ENCODE assay signal across 21 mouse cellular contexts in genomic region chr5:35782648-35783180, GRCm38 (mm10). TPM values are rescaled to one million over a fixed set of nuclear protein-coding genes. Genes with fewer than 3 reads are reported as not detected.
A peak's percentile ranks its signal among the peaks of the same experiment; 100 is the strongest.
DNase-seq lines count a peak whose midpoint lies in the region; ATAC-seq and TF ChIP-seq lines count a peak whose summit lies in the region.
"Had no signal": no experiment of that assay in that cellular context is flagged by ENCODE, and none has a peak within 500 bp of the region (broad histone marks: within the 10 kb centered on the region; RNA-seq: fewer than 3 reads in every experiment).

No protein-coding gene starts in this region.

- no peaks in the 10 kb centered on the region for H3K36me3 ChIP-seq in liver, adult 2 months (ENCODE audit: control insufficient read depth, insufficient read depth, low read length)
- H3K36me3 ChIP-seq in liver, embryonic 12.5 days: no peaks in the 10 kb centered on the region
- H3K36me3 ChIP-seq in intestine, embryonic 15.5 days: no peaks in the 10 kb centered on the region
- no peaks in the 10 kb centered on the region for H3K36me3 ChIP-seq in liver, postnatal 0 days (replicated peaks; ENCODE audit: insufficient read depth, low read length)
- no peaks in the 10 kb centered on the region for H3K36me3 ChIP-seq in hindbrain, embryonic 14.5 days (replicated peaks; ENCODE audit: control insufficient read depth, insufficient read depth)
- H3K36me3 ChIP-seq in midbrain, embryonic 10.5 days: no peaks in the 10 kb centered on the region
- H3K36me3 ChIP-seq: embryonic facial prominence, embryonic 10.5 days; forebrain, embryonic 10.5 days; forebrain, embryonic 15.5 days; heart, embryonic 13.5 days; hindbrain, embryonic 12.5 days had no signal

- no peak for TF ChIP-seq EP300 in liver, postnatal 0 days (IDR thresholded peaks at IDR 0.05; ENCODE audit: low read depth)

- no peak overlapping the region for H3K27ac ChIP-seq in liver, adult 2 months (replicated peaks; ENCODE audit: insufficient read depth, low read depth, low read length)
- H3K27ac ChIP-seq in liver, embryonic 12.5 days: no peak overlapping the region
- no peak overlapping the region for H3K27ac ChIP-seq in intestine, embryonic 15.5 days
- no peak overlapping the region for H3K27ac ChIP-seq in liver, postnatal 0 days (ENCODE audit: low read depth)
- H3K27ac ChIP-seq in hindbrain, embryonic 14.5 days: no peak overlapping the region
- no peak overlapping the region for H3K27ac ChIP-seq in midbrain, embryonic 10.5 days (replicated peaks)
- H3K27ac ChIP-seq: embryonic facial prominence, embryonic 10.5 days; forebrain, embryonic 10.5 days; forebrain, embryonic 15.5 days; heart, embryonic 13.5 days; hindbrain, embryonic 12.5 days; hindbrain, postnatal 0 days had no signal

- H3K79me2 ChIP-seq in liver, adult 2 months (ENCODE audit: control insufficient read depth, insufficient read depth, low read length): no peaks in the 10 kb centered on the region

- no peaks in the 10 kb centered on the region for H3K27me3 ChIP-seq in liver, adult 2 months (ENCODE audit: control insufficient read depth, insufficient read depth, low read length)
- no peaks in the 10 kb centered on the region for H3K27me3 ChIP-seq in liver, embryonic 12.5 days (replicated peaks)
- H3K27me3 ChIP-seq in intestine, embryonic 15.5 days (replicated peaks): no peaks in the 10 kb centered on the region
- no peaks in the 10 kb centered on the region for H3K27me3 ChIP-seq in liver, postnatal 0 days (ENCODE audit: insufficient read depth, low read length)
- H3K27me3 ChIP-seq in hindbrain, embryonic 14.5 days (ENCODE audit: control insufficient read depth, insufficient read depth, low read length): no peaks in the 10 kb centered on the region
- no peaks in the 10 kb centered on the region for H3K27me3 ChIP-seq in midbrain, embryonic 10.5 days (ENCODE audit: low read depth, poor library complexity, severe bottlenecking)
- H3K27me3 ChIP-seq: forebrain, embryonic 15.5 days; heart, embryonic 13.5 days; hindbrain, embryonic 12.5 days had no signal

- no peak overlapping the region for H3K4me2 ChIP-seq in liver, embryonic 12.5 days
- H3K4me2 ChIP-seq in intestine, embryonic 15.5 days (replicated peaks): no peak overlapping the region
- H3K4me2 ChIP-seq in liver, postnatal 0 days (ENCODE audit: low read depth, low read length): no peak overlapping the region
- no peak overlapping the region for H3K4me2 ChIP-seq in hindbrain, embryonic 14.5 days (replicated peaks)
- H3K4me2 ChIP-seq: forebrain, embryonic 15.5 days; heart, embryonic 13.5 days; hindbrain, embryonic 12.5 days had no signal

- no peaks in the 10 kb centered on the region for H3K9me3 ChIP-seq in liver, embryonic 12.5 days (replicated peaks)
- no peaks in the 10 kb centered on the region for H3K9me3 ChIP-seq in intestine, embryonic 15.5 days
- no peaks in the 10 kb centered on the region for H3K9me3 ChIP-seq in liver, postnatal 0 days (ENCODE audit: low read length)
- H3K9me3 ChIP-seq in hindbrain, embryonic 14.5 days (ENCODE audit: control insufficient read depth, low read length): no peaks in the 10 kb centered on the region
- H3K9me3 ChIP-seq in midbrain, embryonic 10.5 days (replicated peaks): no peaks in the 10 kb centered on the region
- H3K9me3 ChIP-seq: embryonic facial prominence, embryonic 10.5 days; forebrain, embryonic 10.5 days; forebrain, embryonic 15.5 days; hindbrain, embryonic 12.5 days had no signal

- peak; percentile 14 for DNase-seq in liver, adult 2 months (ENCODE audit: extremely low read depth, low read depth, low spot score)
- peak; percentile 41 for DNase-seq in R1 (ENCODE audit: low read depth, low spot score)
- no peak for DNase-seq in liver, postnatal 0 days
- DNase-seq in hindbrain, embryonic 14.5 days (ENCODE audit: low spot score): no peak
- DNase-seq in lung, postnatal 25 days (ENCODE audit: low spot score): no peak
- no peak for DNase-seq in midbrain, embryonic 10.5 days (ENCODE audit: low spot score)
- DNase-seq: adrenal gland, adult 2 months; adrenal gland, postnatal 25 days; cerebellum, postnatal 10 days; gastrocnemius, postnatal 14 days; heart, postnatal 36 days had no signal

- TF ChIP-seq CTCF in liver, adult 2 months (IDR thresholded peaks at IDR 0.05; ENCODE audit: low read depth, low read length): no peak
- TF ChIP-seq CTCF in liver, postnatal 0 days (IDR thresholded peaks at IDR 0.05; ENCODE audit: low read depth): no peak

- ATAC-seq in liver, embryonic 12.5 days: no peak
- peak; percentile 70 for ATAC-seq in intestine, embryonic 15.5 days
- peak; percentile 36; the same call in 1 of the 2 replicates for ATAC-seq in liver, postnatal 0 days
- no peak for ATAC-seq in hindbrain, embryonic 14.5 days (ENCODE audit: low FRiP score)
- ATAC-seq: forebrain, embryonic 15.5 days; hindbrain, postnatal 0 days had no signal

- no peak overlapping the region for H3K9ac ChIP-seq in liver, adult 2 months (ENCODE audit: low read depth, low read length)
- no peak overlapping the region for H3K9ac ChIP-seq in liver, embryonic 12.5 days
- no peak overlapping the region for H3K9ac ChIP-seq in intestine, embryonic 15.5 days
- H3K9ac ChIP-seq in liver, postnatal 0 days (replicated peaks): no peak overlapping the region
- no peak overlapping the region for H3K9ac ChIP-seq in hindbrain, embryonic 14.5 days
- H3K9ac ChIP-seq: forebrain, embryonic 15.5 days; heart, embryonic 13.5 days; hindbrain, embryonic 12.5 days had no signal

- WGBS in liver, adult 2 months: 35% methylated on average over 10 of the region's 10 CpGs
- 51% methylated on average over 10 of the region's 10 CpGs for WGBS in liver, embryonic 12.5 days (ENCODE audit: insufficient replicate concordance)
- WGBS in intestine, embryonic 15.5 days: 53% methylated on average over 10 of the region's 10 CpGs
- WGBS in liver, postnatal 0 days (ENCODE audit: insufficient replicate concordance): 54% methylated on average over 10 of the region's 10 CpGs
- WGBS in hindbrain, embryonic 14.5 days: 61% methylated on average over 10 of the region's 10 CpGs
- WGBS in midbrain, embryonic 10.5 days: 62% methylated on average over 10 of the region's 10 CpGs

- TF ChIP-seq POLR2A in liver, adult 2 months (IDR thresholded peaks at IDR 0.05; ENCODE audit: extremely low read depth, insufficient read depth, low read length): no peak

- H3K4me1 ChIP-seq in liver, adult 2 months (ENCODE audit: control insufficient read depth, insufficient read depth, low read length): no peaks in the 10 kb centered on the region
- no peaks in the 10 kb centered on the region for H3K4me1 ChIP-seq in liver, embryonic 12.5 days
- H3K4me1 ChIP-seq in intestine, embryonic 15.5 days (replicated peaks): peaks cover 16% of the 10 kb centered on the region; the same call in 1 of the 2 replicates
- 0 out of 2 replicates have a peak, but pooled peaks cover 2% of the 10 kb centered on the region for H3K4me1 ChIP-seq in liver, postnatal 0 days (ENCODE audit: insufficient read depth)
- no peaks in the 10 kb centered on the region for H3K4me1 ChIP-seq in hindbrain, embryonic 14.5 days (replicated peaks; ENCODE audit: control insufficient read depth, insufficient read depth, low read length)
- H3K4me1 ChIP-seq in midbrain, embryonic 10.5 days: peaks cover 7% of the 10 kb centered on the region; the same call in 1 of the 2 replicates
- H3K4me1 ChIP-seq: forebrain, embryonic 15.5 days; hindbrain, embryonic 12.5 days had no signal

- H3K4me3 ChIP-seq in liver, adult 2 months (ENCODE audit: insufficient read depth, low read depth, low read length): no peak overlapping the region
- no peak overlapping the region for H3K4me3 ChIP-seq in liver, embryonic 12.5 days
- no peak overlapping the region for H3K4me3 ChIP-seq in intestine, embryonic 15.5 days (replicated peaks)
- H3K4me3 ChIP-seq in liver, postnatal 0 days (ENCODE audit: low read depth, low read length): no peak overlapping the region
- H3K4me3 ChIP-seq in hindbrain, embryonic 14.5 days (replicated peaks; ENCODE audit: low read length): no peak overlapping the region
- no peak overlapping the region for H3K4me3 ChIP-seq in midbrain, embryonic 10.5 days
- H3K4me3 ChIP-seq: embryonic facial prominence, embryonic 10.5 days; erythroblast, embryonic 14.5 days; forebrain, embryonic 10.5 days; forebrain, embryonic 15.5 days; heart, embryonic 13.5 days; hindbrain, embryonic 12.5 days had no signal

RNA-seq across cellular contexts. Expression of gene Ablim2, which starts 25.0 kb away (rescaled TPM):
- total RNA-seq in liver, adult 2 months (2014; rRNA removed): 1.9 and 2.3 TPM in 2 replicates
- polyA plus RNA-seq in liver, adult 2 months (2012; rRNA removed): 3.5 and 5.9 TPM in 2 replicates
- polyA plus RNA-seq in liver, embryonic 12.5 days (2016; fragmentation: Nextera tagmentation; extraction: Ambion mirVana): 0.08 and 0.12 TPM in 2 replicates
- 3.7 and 4.1 TPM in 2 replicates for polyA plus RNA-seq in intestine, embryonic 15.5 days (2015; fragmentation: Nextera tagmentation; extraction: Ambion mirVana)
- 0.33 and 0.45 TPM in 2 replicates for polyA plus RNA-seq in liver, postnatal 0 days (2015; fragmentation: Nextera tagmentation; extraction: Ambion mirVana)
- polyA plus RNA-seq in hindbrain, embryonic 14.5 days (2014; fragmentation: Nextera tagmentation; extraction: Ambion mirVana): 19.9 and 22.3 TPM in 2 replicates
- polyA plus RNA-seq in midbrain, embryonic 10.5 days (2016; fragmentation: Nextera tagmentation; extraction: Ambion mirVana): 0.62 and 0.84 TPM in 2 replicates
- total RNA-seq: MEL had no signal
- polyA plus RNA-seq: erythroblast, embryonic 14.5 days; forebrain, embryonic 10.5 days had no signal

RNA-seq across cellular contexts. Expression of gene Sh3tc1, which starts 42.9 kb away (rescaled TPM):
- 4.8 and 5.2 TPM in 2 replicates for total RNA-seq in liver, adult 2 months (2014; rRNA removed)
- polyA plus RNA-seq in liver, adult 2 months (2012; rRNA removed): 2.1 and 3.0 TPM in 2 replicates
- 3.3 and 3.8 TPM in 2 replicates for polyA plus RNA-seq in liver, embryonic 12.5 days (2016; fragmentation: Nextera tagmentation; extraction: Ambion mirVana)
- polyA plus RNA-seq in intestine, embryonic 15.5 days (2015; fragmentation: Nextera tagmentation; extraction: Ambion mirVana): 16.0 and 17.8 TPM in 2 replicates
- 3.4 and 3.5 TPM in 2 replicates for polyA plus RNA-seq in liver, postnatal 0 days (2015; fragmentation: Nextera tagmentation; extraction: Ambion mirVana)
- 2.5 and 3.0 TPM in 2 replicates for polyA plus RNA-seq in hindbrain, embryonic 14.5 days (2014; fragmentation: Nextera tagmentation; extraction: Ambion mirVana)
- 3.6 and 3.8 TPM in 2 replicates for polyA plus RNA-seq in midbrain, embryonic 10.5 days (2016; fragmentation: Nextera tagmentation; extraction: Ambion mirVana)
- total RNA-seq: MEL had no signal

Comparison
In these comparisons a context has a peak if more than half of its experiments do, and no peak if none do; other contexts are left out.
1. DNase-seq: peak in liver, adult 2 months (single experiment) and R1 (single experiment); none in liver, postnatal 0 days (single experiment), hindbrain, embryonic 14.5 days (single experiment), lung, postnatal 25 days (single experiment) and midbrain, embryonic 10.5 days (single experiment).
2. ATAC-seq: peak in intestine, embryonic 15.5 days (single experiment) and liver, postnatal 0 days (single experiment); none in liver, embryonic 12.5 days (single experiment) and hindbrain, embryonic 14.5 days (single experiment).